Mouse (Mus musculus) heart, embryonic 14.5 days (tissue): ENCODE measurements around the gene Myh1. TPM values are rescaled to one million over a fixed set of nuclear protein-coding genes. Genes with fewer than 3 reads are reported as not detected.

Source experiments
- ATAC-seq: fragments of 200-750 bp; cut with Nextera tagmentation; 2 replicates; pipeline ENCODE4 v1.8.0; 2017; ENCODE audit warnings: low read depth, moderate TSS enrichment; ENCODE audit not compliant: insufficient number of reproducible peaks, insufficient read depth, low FRiP score
- H3K27ac ChIP-seq, 2 experiments: fragments of 200-500 bp in 1 of 2; fragments of 300-500 bp in 1 of 2; sonication (generic) in 1 of 2; replicated peaks in 1 of 2; 2 replicates each; pipeline ENCODE4 v1.5.1; 2012 to 2014; ENCODE audit warnings: low read depth in 2 of 2, low read length in 2 of 2, control low read depth in 1 of 2, mild to moderate bottlenecking in 1 of 2, mixed read lengths in 1 of 2; ENCODE audit not compliant: control insufficient read depth in 1 of 2, insufficient read depth in 1 of 2
- H3K27me3 ChIP-seq: fragments of 300-500 bp; sonication (generic); 2 replicates; pipeline ENCODE4 v1.6.1; 2014; ENCODE audit warnings: mild to moderate bottlenecking, low read length, control low read depth; ENCODE audit not compliant: control insufficient read depth, insufficient read depth
- H3K36me3 ChIP-seq: fragments of 300-500 bp; sonication (generic); 2 replicates; pipeline ENCODE4 v1.6.1; 2014; ENCODE audit warnings: mild to moderate bottlenecking, control low read depth, low read length, mixed read lengths; ENCODE audit not compliant: control insufficient read depth, insufficient read depth
- H3K4me1 ChIP-seq, 2 experiments: fragments of 200-500 bp in 1 of 2; fragments of 300-500 bp in 1 of 2; sonication (generic) in 1 of 2; 2 replicates each; pipeline ENCODE4 v1.6.1; 2012 to 2014; ENCODE audit warnings: low read length in 2 of 2, control low read depth in 1 of 2, mixed read lengths in 1 of 2; ENCODE audit not compliant: control insufficient read depth in 2 of 2, insufficient read depth in 2 of 2
- H3K4me2 ChIP-seq: fragments of 300-500 bp; sonication (generic); 2 replicates; pipeline ENCODE4 v1.6.1; 2014; ENCODE audit warnings: mild to moderate bottlenecking, low read length
- H3K4me3 ChIP-seq, 2 experiments: fragments of 200-500 bp in 1 of 2; fragments of 300-500 bp in 1 of 2; sonication (generic) in 1 of 2; 2 replicates each; pipeline ENCODE4 v1.5.1; 2012 to 2014; ENCODE audit warnings: low read length in 2 of 2, mild to moderate bottlenecking in 2 of 2, control low read depth in 1 of 2, low read depth in 1 of 2, moderate library complexity in 1 of 2; ENCODE audit not compliant: control insufficient read depth in 1 of 2, insufficient read depth in 1 of 2
- H3K9ac ChIP-seq: fragments of 300-500 bp; sonication (generic); 2 replicates; pipeline ENCODE4 v1.6.1; 2014; ENCODE audit warnings: mild to moderate bottlenecking, low read length
- H3K9me3 ChIP-seq: fragments of 300-500 bp; sonication (generic); 2 replicates; pipeline ENCODE4 v1.6.1; 2016; ENCODE audit warnings: low read length, control low read depth; ENCODE audit not compliant: control insufficient read depth
- WGBS: fragments of 180-500 bp; shearing (Covaris S2); extraction: QIAGEN DNeasy Blood & Tissue Kit; methylation state at CpG from one replicate; pipeline ENCODE4 v1.1.7; 2014; 5-methylcytosine and 5-hydroxymethylcytosine counted together
- polyA plus RNA-seq: library from polyadenylated mRNA; unstranded; fragments of >200 nt; fragmentation: Nextera tagmentation; extraction: Ambion mirVana; gene quantifications from 2 replicates; pipeline ENCODE4 v1.2.1, GENCODE M21; 2014

Myh1 gene
- polyA plus RNA-seq, 1 experiment from 2014 or later, result 0.28 TPM

DNA sequence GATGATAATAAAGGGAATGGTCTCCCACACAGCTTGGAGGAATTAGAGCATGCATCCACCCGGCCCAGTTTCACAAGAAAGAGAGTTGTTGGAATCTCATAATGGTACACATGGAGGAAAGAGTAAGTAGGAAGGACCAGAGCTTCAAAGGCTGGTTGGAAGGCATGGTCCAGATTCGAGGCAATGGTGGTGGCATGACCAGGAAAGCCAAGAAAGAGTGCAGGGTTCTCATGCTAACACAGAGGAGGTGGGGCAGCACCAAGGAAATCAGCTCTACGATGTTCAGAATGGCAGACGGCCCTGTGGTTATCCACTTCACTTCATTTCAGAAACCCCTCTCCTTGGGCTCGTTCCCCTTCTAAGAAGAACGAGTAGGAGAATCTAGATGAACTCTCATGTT lies 61.1 kb downstream of the Myh1 start:
- Histone ChIP-seq H3K4me2 (no peak overlapping the region), H3K4me1 (no peaks in the 10 kb centered on the region), H3K9me3 (no peaks in the 10 kb centered on the region), H3K4me3 (no peak overlapping the region), H3K9ac (no peak overlapping the region), H3K27ac (no peak overlapping the region), H3K27me3 (no peaks in the 10 kb centered on the region), H3K36me3 (no peaks in the 10 kb centered on the region)
- 81% methylated on average over 6 of the region's 6 CpGs for WGBS
- no peak for ATAC-seq

Other genes starting within 250 kb of the Myh1 start
- gene Tmem238l, start 243.4 kb upstream of the Myh1 start, polyA plus RNA-seq, result 0.22 TPM in 1 of 2 replicates, not detected in the other
- 1.7 and 2.5 TPM in 2 replicates for gene Tmem220, start 174.9 kb upstream of the Myh1 start, polyA plus RNA-seq
- gene Adprm, start 147.5 kb upstream of the Myh1 start, polyA plus RNA-seq, result 17.8 and 20.4 TPM in 2 replicates
- gene Sco1, start 147.4 kb upstream of the Myh1 start, polyA plus RNA-seq, result 20.4 and 23.1 TPM in 2 replicates
- 0.57 TPM in 1 of 2 replicates, not detected in the other for gene Myh3, start 121.8 kb upstream of the Myh1 start, polyA plus RNA-seq
- not detected in 2 replicates for gene Myh2, start 29.0 kb upstream of the Myh1 start, polyA plus RNA-seq
- not detected in 2 replicates for gene Myh4, start 38.0 kb downstream of the Myh1 start, polyA plus RNA-seq
- 1.0 and 1.1 TPM in 2 replicates for gene Myh8, start 77.1 kb downstream of the Myh1 start, polyA plus RNA-seq
- not detected in 2 replicates for gene Myh13, start 121.6 kb downstream of the Myh1 start, polyA plus RNA-seq